Mouse (Mus musculus) embryonic facial prominence, embryonic 13.5 days (tissue): ENCODE measurements around the gene Tlx1. TPM values are rescaled to one million over a fixed set of nuclear protein-coding genes. Genes with fewer than 3 reads are reported as not detected.

Experiments used
- ATAC-seq: fragments of 200-750 bp; cut with Nextera tagmentation; 2 replicates; pipeline ENCODE4 v1.8.0; 2017; ENCODE audit warnings: low read depth; ENCODE audit not compliant: insufficient number of reproducible peaks, insufficient read depth, low FRiP score, low TSS enrichment
- H3K27ac ChIP-seq: fragments of 300-500 bp; sonication (generic); 2 replicates; pipeline ENCODE4 v1.5.1; 2015; ENCODE audit warnings: moderate library complexity, mild to moderate bottlenecking, inconsistent platforms
- H3K27me3 ChIP-seq: fragments of 300-500 bp; sonication (generic); 2 replicates; pipeline ENCODE4 v1.6.1; 2015; ENCODE audit warnings: mild to moderate bottlenecking, inconsistent platforms
- H3K36me3 ChIP-seq: fragments of 300-500 bp; sonication (generic); 2 replicates; pipeline ENCODE4 v1.6.1; 2015; ENCODE audit warnings: mild to moderate bottlenecking, inconsistent platforms
- H3K4me1 ChIP-seq: fragments of 300-500 bp; sonication (generic); 2 replicates; pipeline ENCODE4 v1.6.1; 2015; ENCODE audit warnings: inconsistent platforms
- H3K4me2 ChIP-seq: fragments of 300-500 bp; sonication (generic); 2 replicates; pipeline ENCODE4 v1.6.1; 2015; ENCODE audit warnings: moderate library complexity, mild to moderate bottlenecking, inconsistent platforms
- H3K4me3 ChIP-seq: fragments of 300-500 bp; sonication (generic); 2 replicates; pipeline ENCODE4 v1.5.1; 2015; ENCODE audit warnings: mild to moderate bottlenecking, inconsistent platforms
- H3K9ac ChIP-seq: fragments of 300-500 bp; sonication (generic); 2 replicates; pipeline ENCODE4 v1.6.1; 2015; ENCODE audit warnings: mild to moderate bottlenecking, inconsistent platforms
- H3K9me3 ChIP-seq: fragments of 300-500 bp; sonication (generic); 2 replicates; pipeline ENCODE4 v1.6.1; 2016; ENCODE audit warnings: inconsistent platforms
- WGBS: fragments of 180-500 bp; shearing (Covaris S2); methylation state at CpG from one replicate; pipeline ENCODE4 v1.1.7; 2015; ENCODE audit warnings: mixed read lengths; 5-methylcytosine and 5-hydroxymethylcytosine counted together
- polyA plus RNA-seq: library from polyadenylated mRNA; unstranded; fragments of >200 nt; fragmentation: Nextera tagmentation; extraction: Ambion mirVana; gene quantifications from 2 replicates; pipeline ENCODE4 v1.2.1, GENCODE M21; 2015

Tlx1 gene
- 0.25 and 1.5 TPM in 2 replicates for polyA plus RNA-seq

DNA sequence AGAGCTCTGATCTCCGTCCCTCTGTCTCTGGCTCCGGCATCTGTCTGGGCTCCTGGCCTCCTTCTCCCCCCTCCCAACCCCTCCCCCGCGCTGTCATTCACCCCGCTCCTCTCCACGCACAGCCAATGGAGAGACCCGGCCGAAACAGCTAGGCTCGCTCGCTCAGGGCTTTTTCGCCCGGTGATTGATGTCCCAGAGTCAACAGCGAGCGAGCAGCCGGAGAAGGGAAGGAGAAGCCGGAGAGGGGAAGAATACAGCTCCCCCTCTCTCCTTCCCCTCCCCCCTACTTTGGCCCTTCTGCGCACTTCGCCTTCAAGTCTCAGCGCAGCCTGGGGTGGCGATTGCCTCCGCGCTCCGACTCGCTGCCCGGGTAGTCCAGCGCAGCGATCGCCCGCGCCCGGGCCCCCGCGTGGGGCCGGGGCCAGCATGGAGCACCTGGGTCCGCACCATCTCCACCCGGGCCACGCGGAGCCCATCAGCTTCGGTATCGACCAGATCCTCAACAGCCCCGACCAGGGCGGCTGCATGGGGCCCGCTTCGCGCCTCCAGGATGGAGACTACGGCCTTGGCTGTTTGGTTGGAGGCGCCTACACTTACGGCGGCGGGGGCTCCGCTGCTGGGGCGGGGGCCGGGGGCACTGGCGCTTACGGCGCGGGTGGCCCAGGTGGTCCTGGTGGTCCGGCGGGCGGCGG, at the start of gene Tlx1:
Gene Tlx1 (plus strand): TSS at position 191 of the 692 bp plus-strand sequence.
- ATAC-seq: no peak
- H3K4me3 ChIP-seq: peak within 1 kb of the TSS; percentile 29
- peak within 1 kb of the TSS; percentile 57 for H3K4me2 ChIP-seq
- WGBS: under 1% methylated on average over 55 of the region's 61 CpGs
- no peak within 1 kb of the TSS for H3K27ac ChIP-seq
- no peaks in the 10 kb centered on the region for H3K36me3 ChIP-seq
- H3K9me3 ChIP-seq: no peaks in the 10 kb centered on the region
- H3K4me1 ChIP-seq: peaks cover 36% of the 10 kb centered on the region
- peaks cover 99% of the 10 kb centered on the region for H3K27me3 ChIP-seq
- H3K9ac ChIP-seq: peak within 1 kb of the TSS; percentile 17

DNA sequence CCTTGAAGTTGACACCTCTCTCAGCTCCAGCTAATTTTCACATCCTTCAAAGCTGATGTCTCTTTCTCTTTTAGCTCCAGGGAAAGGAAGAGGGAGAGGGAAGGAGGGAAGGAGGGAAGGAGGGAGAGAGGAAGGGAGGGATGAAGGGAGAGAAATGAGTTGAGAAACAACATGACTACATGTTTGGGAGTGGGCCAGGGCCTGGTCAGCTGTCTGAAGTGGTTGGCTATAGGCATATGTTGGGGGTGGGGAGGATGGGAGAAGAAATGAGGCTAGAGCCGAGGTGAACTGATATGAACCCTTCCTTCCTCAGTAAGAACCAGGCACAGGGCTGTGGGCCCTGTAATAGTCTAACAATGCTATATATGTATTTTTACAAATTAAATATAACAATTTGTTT, 44.9 kb upstream of the Tlx1 start:
- H3K9me3 ChIP-seq: no peaks in the 10 kb centered on the region
- H3K27ac ChIP-seq: no peak overlapping the region
- ATAC-seq: no peak
- H3K4me1 ChIP-seq: 0 out of 2 replicates have a peak, but pooled peaks cover 3% of the 10 kb centered on the region
- WGBS: 31% methylated on average over 1 of the region's 1 CpGs
- H3K27me3 ChIP-seq: peaks cover 43% of the 10 kb centered on the region
- no peaks in the 10 kb centered on the region for H3K36me3 ChIP-seq
- no peak overlapping the region for H3K4me2 ChIP-seq
- no peak overlapping the region for H3K4me3 ChIP-seq
- H3K9ac ChIP-seq: no peak overlapping the region

DNA sequence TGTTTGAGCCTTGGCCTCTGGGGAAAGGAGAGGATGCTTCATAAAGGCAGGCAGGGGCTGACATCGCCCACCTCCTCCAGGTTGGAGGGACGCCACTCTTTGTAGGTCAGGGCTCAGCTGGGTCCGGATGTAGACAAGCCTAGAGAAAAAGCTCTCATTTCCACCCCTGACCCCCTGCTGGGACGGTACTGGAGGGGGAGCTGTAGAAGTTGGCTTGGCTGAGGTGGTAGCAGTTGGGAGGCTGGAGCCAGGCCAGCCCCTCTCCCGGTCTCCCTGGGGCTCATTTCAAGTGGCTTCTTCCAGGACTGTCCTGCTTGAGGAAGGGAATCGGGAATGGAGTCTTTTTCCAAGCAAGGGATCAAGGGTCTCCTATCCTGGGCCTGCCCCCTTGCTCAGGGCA, 43.8 kb upstream of the Tlx1 start:
- Histone ChIP-seq H3K36me3 (no peaks in the 10 kb centered on the region), H3K27ac (no peak overlapping the region), H3K9ac (no peak overlapping the region), H3K4me2 (no peak overlapping the region), H3K27me3 (peaks cover 43% of the 10 kb centered on the region), H3K4me3 (no peak overlapping the region), H3K9me3 (no peaks in the 10 kb centered on the region), H3K4me1 (0 out of 2 replicates have a peak, but pooled peaks cover 3% of the 10 kb centered on the region)
- ATAC-seq: no peak
- 45% methylated on average over 6 of the region's 6 CpGs for WGBS

- 74% methylated on average over 8 of the region's 8 CpGs for WGBS
These were observed 39.8 kb upstream of the Tlx1 start for GRCm38 (mm10) chr19:45110681-45111080.

GRCm38 (mm10) chr19:45112444-45112843, 38.0 kb upstream of the Tlx1 start:
- no peak for ATAC-seq
- Histone ChIP-seq H3K9me3 (no peaks in the 10 kb centered on the region), H3K4me3 (no peak overlapping the region), H3K27me3 (peaks cover 19% of the 10 kb centered on the region), H3K4me1 (peaks cover 7% of the 10 kb centered on the region), H3K36me3 (no peaks in the 10 kb centered on the region), H3K4me2 (no peak overlapping the region), H3K27ac (no peak overlapping the region), H3K9ac (no peak overlapping the region)
- WGBS: 82% methylated on average over 6 of the region's 6 CpGs

More at GRCm38 (mm10) chr19:45110681-45111080, 39.8 kb upstream of the Tlx1 start:
- no peak overlapping the region for H3K9ac ChIP-seq
- H3K4me2 ChIP-seq: no peak overlapping the region
- no peaks in the 10 kb centered on the region for H3K9me3 ChIP-seq
- no peak overlapping the region for H3K4me3 ChIP-seq
- H3K27ac ChIP-seq: no peak overlapping the region
- H3K4me1 ChIP-seq: peaks cover 7% of the 10 kb centered on the region
- no peak for ATAC-seq
- no peaks in the 10 kb centered on the region for H3K36me3 ChIP-seq
- H3K27me3 ChIP-seq: peaks cover 14% of the 10 kb centered on the region

GRCm38 (mm10) chr19:45113791-45114460, 36.6 kb upstream of the Tlx1 start:
- H3K27ac ChIP-seq: no peak overlapping the region
- no peaks in the 10 kb centered on the region for H3K36me3 ChIP-seq
- peaks cover 7% of the 10 kb centered on the region for H3K4me1 ChIP-seq
- H3K4me3 ChIP-seq: no peak overlapping the region
- no peaks in the 10 kb centered on the region for H3K9me3 ChIP-seq
- peaks cover 31% of the 10 kb centered on the region for H3K27me3 ChIP-seq
- 0 out of 2 replicates have a peak, but pooled peaks have one; percentile 3 for ATAC-seq
- H3K4me2 ChIP-seq: no peak overlapping the region
- no peak overlapping the region for H3K9ac ChIP-seq
- 4% methylated on average over 18 of the region's 18 CpGs for WGBS

DNA sequence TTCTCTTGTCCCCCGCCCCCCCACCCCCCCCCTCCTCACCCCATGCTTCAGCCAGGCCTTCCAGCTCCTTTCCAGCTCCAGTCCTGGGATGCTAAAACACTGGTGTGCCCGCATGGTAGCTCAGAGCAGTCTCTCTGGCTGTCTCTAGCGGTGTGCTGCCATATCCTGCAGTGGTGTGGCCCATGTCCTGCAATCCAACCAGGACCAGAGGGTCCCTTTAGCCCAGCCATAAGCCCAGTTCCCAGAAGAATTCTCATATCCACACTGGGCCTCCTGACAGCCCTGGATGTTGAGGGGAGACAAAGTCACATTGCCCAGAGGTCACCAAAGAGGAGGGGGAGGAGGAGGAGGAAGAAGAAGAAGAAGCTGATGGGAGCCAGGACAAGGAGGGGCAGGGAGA, 35.7 kb upstream of the Tlx1 start:
- H3K9me3 ChIP-seq: no peaks in the 10 kb centered on the region
- H3K27ac ChIP-seq: no peak overlapping the region
- H3K36me3 ChIP-seq: no peaks in the 10 kb centered on the region
- H3K4me1 ChIP-seq: peaks cover 7% of the 10 kb centered on the region
- no peak overlapping the region for H3K4me3 ChIP-seq
- H3K27me3 ChIP-seq: peaks cover 35% of the 10 kb centered on the region
- H3K4me2 ChIP-seq: no peak overlapping the region
- WGBS: 15% methylated on average over 3 of the region's 3 CpGs
- H3K9ac ChIP-seq: no peak overlapping the region
- ATAC-seq: no peak

- Histone ChIP-seq H3K9me3 (no peaks in the 10 kb centered on the region), H3K4me1 (peaks cover 7% of the 10 kb centered on the region), H3K27ac (no peak overlapping the region), H3K9ac (no peak overlapping the region), H3K36me3 (no peaks in the 10 kb centered on the region), H3K4me2 (no peak overlapping the region), H3K4me3 (no peak overlapping the region), H3K27me3 (peaks cover 47% of the 10 kb centered on the region)
- ATAC-seq: no peak
- WGBS: 57% methylated on average over 1 of the region's 1 CpGs
These were observed 33.7 kb upstream of the Tlx1 start for GRCm38 (mm10) chr19:45116798-45117197.

DNA sequence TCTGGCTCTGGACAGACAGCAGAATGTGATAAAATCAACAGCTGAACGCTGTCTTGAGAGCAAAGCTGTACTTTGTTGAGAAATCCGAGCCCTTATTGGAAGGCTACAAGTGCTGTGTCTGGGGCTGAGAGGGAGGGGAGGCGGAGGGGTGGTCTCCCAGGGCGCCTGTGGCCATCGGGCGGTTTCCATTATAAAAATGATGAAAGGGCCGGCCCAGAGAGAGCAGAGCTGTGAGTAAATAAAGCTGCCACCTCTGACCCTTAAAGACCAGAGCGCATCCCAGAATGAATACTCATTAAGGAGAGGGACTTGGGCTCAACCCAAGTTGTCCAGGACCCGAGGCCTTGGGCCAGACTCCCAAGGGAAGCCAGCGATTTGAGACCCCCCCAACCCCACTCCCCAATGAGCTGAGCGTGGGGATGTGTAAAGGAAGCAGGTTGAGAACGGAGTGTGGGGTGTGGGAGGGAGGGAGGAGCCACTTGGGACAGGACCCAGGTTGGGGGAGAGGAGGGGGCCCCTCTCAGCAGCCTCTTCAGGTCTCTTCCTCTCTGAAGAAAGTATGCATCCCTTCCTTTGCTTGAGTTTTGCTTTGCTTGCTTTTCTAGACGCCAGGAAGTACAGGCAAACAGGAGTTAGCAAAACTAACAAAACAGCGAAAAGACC, 18.4 kb upstream of the Tlx1 start:
- H3K9ac ChIP-seq: no peak overlapping the region
- no peak overlapping the region for H3K27ac ChIP-seq
- no peaks in the 10 kb centered on the region for H3K9me3 ChIP-seq
- H3K4me2 ChIP-seq: no peak overlapping the region
- WGBS: 21% methylated on average over 14 of the region's 14 CpGs
- ATAC-seq: no peak
- H3K36me3 ChIP-seq: no peaks in the 10 kb centered on the region
- H3K4me1 ChIP-seq: no peaks in the 10 kb centered on the region
- H3K4me3 ChIP-seq: no peak overlapping the region
- H3K27me3 ChIP-seq: peaks cover 75% of the 10 kb centered on the region

DNA sequence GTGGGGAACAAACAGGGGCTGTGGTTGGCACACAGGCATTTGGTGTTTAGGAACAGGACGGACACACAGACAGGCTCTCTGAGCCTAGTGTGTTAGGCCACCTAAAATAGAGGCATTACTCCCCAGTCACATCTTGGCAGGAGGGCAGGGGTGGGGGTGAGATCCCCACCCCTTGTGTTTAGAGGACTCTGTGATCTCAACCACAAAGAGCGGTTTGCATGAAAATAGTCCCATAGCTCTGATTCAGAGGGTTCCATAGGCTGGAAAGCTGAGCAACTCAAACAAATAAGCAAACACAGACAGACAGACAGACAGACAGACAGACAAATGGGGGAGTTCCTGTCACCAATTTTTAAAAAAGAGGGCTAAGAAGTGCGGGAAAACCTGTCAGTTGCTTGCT, 7.9 kb upstream of the Tlx1 start:
- Histone ChIP-seq H3K36me3 (no peaks in the 10 kb centered on the region), H3K27ac (no peak overlapping the region), H3K4me1 (peaks cover 9% of the 10 kb centered on the region), H3K4me3 (no peak overlapping the region), H3K4me2 (no peak overlapping the region), H3K9me3 (no peaks in the 10 kb centered on the region), H3K27me3 (peaks cover 97% of the 10 kb centered on the region), H3K9ac (no peak overlapping the region)
- 7% methylated on average over 3 of the region's 3 CpGs for WGBS
- no peak for ATAC-seq

DNA sequence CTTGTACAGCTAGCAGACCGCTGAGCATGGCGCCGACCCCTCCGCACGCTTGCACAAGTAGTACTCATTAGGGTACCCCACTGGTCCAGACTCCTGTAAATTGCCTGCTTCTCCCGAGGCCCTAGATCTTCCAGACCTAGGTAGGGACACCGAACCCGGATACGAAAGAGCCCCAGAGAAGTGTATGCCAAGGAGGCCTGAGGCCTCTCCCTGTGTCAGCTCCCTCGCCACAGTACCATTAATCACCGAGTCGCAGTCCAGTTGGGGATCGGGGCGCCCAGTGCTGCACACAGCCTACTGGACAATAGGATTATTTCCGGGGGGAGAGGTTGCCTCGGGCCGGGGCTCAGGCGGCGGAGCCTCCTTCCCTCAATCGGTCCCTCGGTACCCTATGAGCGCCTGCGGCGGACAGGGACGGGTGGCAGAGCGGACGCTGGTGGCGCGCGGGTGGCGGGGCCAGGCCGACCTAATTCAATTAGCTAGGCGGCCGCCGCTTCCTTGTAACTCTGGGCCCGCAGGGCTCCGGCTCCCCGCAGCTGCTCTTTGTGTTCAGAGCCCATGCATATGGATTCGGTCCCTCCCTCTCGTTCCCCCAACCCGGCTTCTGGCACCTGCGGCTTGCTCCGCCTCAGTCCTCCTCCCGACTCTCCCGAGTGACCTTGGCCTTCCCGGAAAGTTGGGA, 7.1 kb upstream of the Tlx1 start:
- Histone ChIP-seq H3K27ac (no peak overlapping the region), H3K4me3 (peak overlapping the region; percentile 9; the same call in 1 of the 2 replicates), H3K9ac (no peak overlapping the region), H3K27me3 (peaks cover 100% of the 10 kb centered on the region), H3K9me3 (no peaks in the 10 kb centered on the region), H3K4me2 (peak overlapping the region; percentile 18; the same call in 1 of the 2 replicates), H3K36me3 (no peaks in the 10 kb centered on the region), H3K4me1 (peaks cover 9% of the 10 kb centered on the region)
- WGBS: 1% methylated on average over 46 of the region's 46 CpGs
- no peak for ATAC-seq
